Mouse (Mus musculus): ENCODE data around the gene Gm28372. TPM values are rescaled to one million over a fixed set of nuclear protein-coding genes. Genes with fewer than 3 reads are reported as not detected.

Gene Gm28372
- polyA plus RNA-seq, 1 experiment from 2014 or later = not detected

DNA sequence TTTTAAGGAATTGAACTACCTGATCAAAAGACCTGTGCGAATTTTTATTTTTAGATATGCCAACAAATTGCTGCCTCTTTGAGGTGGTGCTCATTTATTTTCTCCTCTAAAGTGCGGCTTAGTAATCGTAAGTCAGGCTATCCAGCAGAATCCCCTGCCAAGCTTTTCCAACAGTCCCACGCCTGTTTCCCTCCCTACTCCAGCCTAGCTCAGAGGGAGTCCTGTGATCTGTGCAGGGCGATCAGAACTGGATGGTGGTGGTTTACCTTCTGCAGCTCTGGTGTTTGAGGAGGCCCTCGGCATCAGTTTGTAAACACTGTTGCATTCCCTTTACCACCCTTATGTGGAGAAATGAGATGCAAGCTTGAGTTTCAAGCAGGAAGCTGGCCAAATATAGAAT is 48.4 kb downstream of the Gm28372 start:
- DNase-seq (ENCODE audit: low spot score, missing footprints) (no peak), ATAC-seq (ENCODE audit: low FRiP score) (no peak)
- Histone ChIP-seq H3K4me2 (no peak overlapping the region), H3K27me3 (ENCODE audit: control insufficient read depth, insufficient read depth, low read length) (peaks cover under 1% of the 10 kb centered on the region; the same call in 1 of the 2 replicates), H3K9me3 (ENCODE audit: control insufficient read depth, low read length) (no peaks in the 10 kb centered on the region), H3K36me3 (ENCODE audit: control insufficient read depth, insufficient read depth, low read length) (no peaks in the 10 kb centered on the region), H3K4me1 (ENCODE audit: control insufficient read depth, insufficient read depth, low read length) (peaks cover 11% of the 10 kb centered on the region; the same call in 1 of the 2 replicates), H3K27ac (ENCODE audit: low read depth, low read length) (no peak overlapping the region), H3K4me3 (ENCODE audit: low read depth, low read length) (no peak overlapping the region), H3K9ac (ENCODE audit: low read length) (no peak overlapping the region)
- 76% methylated on average over 6 of the region's 6 CpGs for WGBS

DNA sequence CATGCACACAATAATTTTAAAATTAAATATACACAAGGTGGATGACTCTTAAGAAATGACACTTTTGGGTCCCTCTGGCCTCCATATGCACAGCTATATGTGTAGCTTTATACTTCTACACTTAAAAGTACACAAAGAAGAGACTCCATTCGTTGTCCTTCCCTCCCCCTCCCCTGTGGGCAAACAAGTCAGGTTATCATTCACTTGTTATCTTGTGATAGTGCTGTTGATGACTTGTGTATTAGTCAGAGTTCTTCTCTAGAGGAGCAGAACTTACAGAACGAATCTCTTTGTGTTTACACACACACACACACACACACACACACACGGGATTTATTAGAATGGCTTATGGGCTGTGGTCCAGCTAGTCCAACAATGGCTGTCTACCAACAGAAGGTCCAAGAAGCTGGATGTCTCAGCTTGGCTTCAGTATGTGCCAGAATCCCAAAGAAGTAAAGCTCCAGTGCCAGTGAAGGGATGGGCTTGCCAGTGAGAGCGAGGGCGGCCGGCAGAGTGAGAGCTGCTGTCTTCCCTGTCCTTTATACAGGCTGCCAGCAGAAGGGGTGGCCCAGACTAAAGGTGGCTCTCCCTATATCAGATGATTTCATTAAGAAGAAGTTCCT is 49.8 kb downstream of the Gm28372 start:
- Histone ChIP-seq H3K4me2 (no peak overlapping the region), H3K4me3 (ENCODE audit: low read depth, low read length) (no peak overlapping the region), H3K27me3 (ENCODE audit: control insufficient read depth, insufficient read depth, low read length) (no peaks in the 10 kb centered on the region), H3K9ac (ENCODE audit: low read length) (no peak overlapping the region), H3K4me1 (ENCODE audit: control insufficient read depth, insufficient read depth, low read length) (peaks cover 11% of the 10 kb centered on the region; the same call in 1 of the 2 replicates), H3K27ac (ENCODE audit: low read depth, low read length) (no peak overlapping the region), H3K9me3 (ENCODE audit: control insufficient read depth, low read length) (no peaks in the 10 kb centered on the region), H3K36me3 (ENCODE audit: control insufficient read depth, insufficient read depth, low read length) (no peaks in the 10 kb centered on the region)
- WGBS = 83% methylated on average over 6 of the region's 6 CpGs
- DNase-seq (ENCODE audit: low spot score, missing footprints) (no peak), ATAC-seq (ENCODE audit: low FRiP score) (no peak)

Other genes starting within 250 kb of the Gm28372 start
- 725 and 751 TPM in 2 replicates for gene Snrpb, start 225.8 kb upstream of the Gm28372 start, polyA plus RNA-seq (2014; fragmentation: Nextera tagmentation; extraction: Ambion mirVana)
- gene Tmc2, start 210.0 kb upstream of the Gm28372 start, polyA plus RNA-seq (2014; fragmentation: Nextera tagmentation; extraction: Ambion mirVana) = not detected in 2 replicates
- gene Nop56, start 130.8 kb upstream of the Gm28372 start, polyA plus RNA-seq (2014; fragmentation: Nextera tagmentation; extraction: Ambion mirVana) = 335 and 341 TPM in 2 replicates
- 145 and 150 TPM in 2 replicates for gene Idh3b, start 120.7 kb upstream of the Gm28372 start, polyA plus RNA-seq (2014; fragmentation: Nextera tagmentation; extraction: Ambion mirVana)
- gene Ebf4, start 110.1 kb upstream of the Gm28372 start, polyA plus RNA-seq (2014; fragmentation: Nextera tagmentation; extraction: Ambion mirVana) = 1.3 and 1.8 TPM in 2 replicates
- gene Cpxm1, start 7.7 kb upstream of the Gm28372 start, polyA plus RNA-seq (2014; fragmentation: Nextera tagmentation; extraction: Ambion mirVana) = 26.7 and 27.8 TPM in 2 replicates
- not detected in 2 replicates for gene 1700020A23Rik, start within 50 bp of the Gm28372 start, polyA plus RNA-seq (2014; fragmentation: Nextera tagmentation; extraction: Ambion mirVana)
- not detected in 2 replicates for gene Tmem239, start 1.2 kb downstream of the Gm28372 start, polyA plus RNA-seq (2014; fragmentation: Nextera tagmentation; extraction: Ambion mirVana)
- 83.7 and 91.7 TPM in 2 replicates for gene Vps16, start 19.1 kb downstream of the Gm28372 start, polyA plus RNA-seq (2014; fragmentation: Nextera tagmentation; extraction: Ambion mirVana)
- gene Pced1a, start 19.5 kb downstream of the Gm28372 start, polyA plus RNA-seq (2014; fragmentation: Nextera tagmentation; extraction: Ambion mirVana) = 7.5 and 8.0 TPM in 2 replicates
- 109 and 111 TPM in 2 replicates for gene Ptpra, start 45.0 kb downstream of the Gm28372 start, polyA plus RNA-seq (2014; fragmentation: Nextera tagmentation; extraction: Ambion mirVana)
- 75.2 and 78.6 TPM in 2 replicates for gene Mrps26, start 158.5 kb downstream of the Gm28372 start, polyA plus RNA-seq (2014; fragmentation: Nextera tagmentation; extraction: Ambion mirVana)
- gene Oxt, start 170.9 kb downstream of the Gm28372 start, polyA plus RNA-seq (2014; fragmentation: Nextera tagmentation; extraction: Ambion mirVana) = not detected in 2 replicates
- not detected in 2 replicates for gene Avp, start 177.3 kb downstream of the Gm28372 start, polyA plus RNA-seq (2014; fragmentation: Nextera tagmentation; extraction: Ambion mirVana)
- gene Fastkd5, start 224.8 kb downstream of the Gm28372 start, polyA plus RNA-seq (2014; fragmentation: Nextera tagmentation; extraction: Ambion mirVana) = 19.7 and 23.3 TPM in 2 replicates
- gene Ubox5, start 224.8 kb downstream of the Gm28372 start, polyA plus RNA-seq (2014; fragmentation: Nextera tagmentation; extraction: Ambion mirVana) = 16.6 and 18.4 TPM in 2 replicates
- gene Lzts3, start 237.6 kb downstream of the Gm28372 start, polyA plus RNA-seq (2014; fragmentation: Nextera tagmentation; extraction: Ambion mirVana) = 1.1 and 1.4 TPM in 2 replicates